Mouse (Mus musculus) heart, embryonic 13.5 days (tissue): ENCODE measurements around the gene Hectd1. TPM values are rescaled to one million over a fixed set of nuclear protein-coding genes. Genes with fewer than 3 reads are reported as not detected.

Experiments used
- ATAC-seq: fragments of 200-750 bp; cut with Nextera tagmentation; 2 replicates; pipeline ENCODE4 v1.8.0; 2017; ENCODE audit warnings: moderate TSS enrichment; ENCODE audit not compliant: insufficient number of reproducible peaks, low FRiP score, low TSS enrichment; ENCODE audit errors: extremely low read depth
- H3K27ac ChIP-seq: fragments of 300-500 bp; sonication (generic); replicated peaks from 2 replicates; pipeline ENCODE4 v1.5.1; 2015; ENCODE audit warnings: moderate library complexity, mild to moderate bottlenecking, inconsistent platforms
- H3K27me3 ChIP-seq: fragments of 300-500 bp; sonication (generic); replicated peaks from 2 replicates; pipeline ENCODE4 v1.6.1; 2015; ENCODE audit warnings: mild to moderate bottlenecking, inconsistent platforms
- H3K36me3 ChIP-seq: fragments of 300-500 bp; sonication (generic); 2 replicates; pipeline ENCODE4 v1.6.1; 2015; ENCODE audit warnings: mild to moderate bottlenecking, inconsistent platforms
- H3K4me1 ChIP-seq: fragments of 300-500 bp; sonication (generic); 2 replicates; pipeline ENCODE4 v1.6.1; 2015; ENCODE audit warnings: inconsistent platforms
- H3K4me2 ChIP-seq: fragments of 300-500 bp; sonication (generic); 2 replicates; pipeline ENCODE4 v1.6.1; 2015; ENCODE audit warnings: inconsistent platforms, mild to moderate bottlenecking, moderate library complexity
- H3K4me3 ChIP-seq: fragments of 300-500 bp; sonication (generic); 2 replicates; pipeline ENCODE4 v1.5.1; 2015; ENCODE audit warnings: moderate library complexity, mild to moderate bottlenecking, inconsistent platforms
- H3K9ac ChIP-seq: fragments of 300-500 bp; sonication (generic); 2 replicates; pipeline ENCODE4 v1.6.1; 2015; ENCODE audit warnings: inconsistent platforms, mild to moderate bottlenecking, moderate library complexity
- H3K9me3 ChIP-seq: fragments of 300-500 bp; sonication (generic); 2 replicates; pipeline ENCODE4 v1.6.1; 2016; ENCODE audit warnings: inconsistent platforms
- WGBS: fragments of 180-500 bp; shearing (Covaris S2); methylation state at CpG from one replicate; pipeline ENCODE4 v1.1.7; 2015; ENCODE audit warnings: mixed read lengths; 5-methylcytosine and 5-hydroxymethylcytosine counted together
- polyA plus RNA-seq: library from polyadenylated mRNA; unstranded; fragments of >200 nt; fragmentation: Nextera tagmentation; extraction: Ambion mirVana; gene quantifications from 2 replicates; pipeline ENCODE4 v1.2.1, GENCODE M21; 2015

Gene Hectd1
- polyA plus RNA-seq: 28.7 and 32.0 TPM in 2 replicates

GRCm38 (mm10) chr12:51829290-51830076 lies at the start of gene Hectd1:
Hectd1 (minus strand) TSS chr12:51829536.
- Histone ChIP-seq H3K4me2 (peak within 1 kb of the TSS; percentile 85), H3K36me3 (peaks cover 21% of the 10 kb centered on the region), H3K4me3 (peak within 1 kb of the TSS; percentile 94), H3K27ac (peak within 1 kb of the TSS; percentile 99), H3K9ac (peak within 1 kb of the TSS; percentile 98), H3K27me3 (no peaks in the 10 kb centered on the region), H3K4me1 (peaks cover 19% of the 10 kb centered on the region), H3K9me3 (no peaks in the 10 kb centered on the region)
- ATAC-seq: peak; percentile 90
- WGBS: under 1% methylated on average over 105 of the region's 114 CpGs

- no peak for ATAC-seq
- Histone ChIP-seq H3K4me2 (no peak overlapping the region), H3K4me3 (no peak overlapping the region), H3K36me3 (peaks cover 18% of the 10 kb centered on the region), H3K27ac (no peak overlapping the region), H3K4me1 (peaks cover 16% of the 10 kb centered on the region), H3K9me3 (no peaks in the 10 kb centered on the region), H3K9ac (no peak overlapping the region), H3K27me3 (no peaks in the 10 kb centered on the region)
- 58% methylated on average over 11 of the region's 11 CpGs for WGBS
These were observed 42.3 kb upstream of the Hectd1 start for GRCm38 (mm10) chr12:51871446-51872144.

- no peaks in the 10 kb centered on the region for H3K27me3 ChIP-seq
- no peak overlapping the region for H3K9ac ChIP-seq
- 78% methylated on average over 3 of the region's 3 CpGs for WGBS
- H3K4me3 ChIP-seq: no peak overlapping the region
- H3K27ac ChIP-seq: no peak overlapping the region
- peaks cover 33% of the 10 kb centered on the region for H3K4me1 ChIP-seq
- peaks cover 9% of the 10 kb centered on the region for H3K36me3 ChIP-seq
- no peak overlapping the region for H3K4me2 ChIP-seq
- no peaks in the 10 kb centered on the region for H3K9me3 ChIP-seq
- no peak for ATAC-seq
These were observed 40.2 kb upstream of the Hectd1 start for GRCm38 (mm10) chr12:51869511-51869910.

- ATAC-seq: no peak
- H3K4me3 ChIP-seq: no peak overlapping the region
- no peaks in the 10 kb centered on the region for H3K36me3 ChIP-seq
- H3K9me3 ChIP-seq: no peaks in the 10 kb centered on the region
- peaks cover 33% of the 10 kb centered on the region for H3K4me1 ChIP-seq
- 78% methylated on average over 8 of the region's 8 CpGs for WGBS
- no peak overlapping the region for H3K27ac ChIP-seq
- no peak overlapping the region for H3K4me2 ChIP-seq
- H3K27me3 ChIP-seq: no peaks in the 10 kb centered on the region
- H3K9ac ChIP-seq: no peak overlapping the region
These were observed 37.7 kb upstream of the Hectd1 start for GRCm38 (mm10) chr12:51867076-51867475.

GRCm38 (mm10) chr12:51866226-51866910 lies 37.0 kb upstream of the Hectd1 start:
- no peak for ATAC-seq
- WGBS: 65% methylated on average over 13 of the region's 13 CpGs
- no peaks in the 10 kb centered on the region for H3K27me3 ChIP-seq
- no peaks in the 10 kb centered on the region for H3K9me3 ChIP-seq
- H3K4me1 ChIP-seq: peaks cover 26% of the 10 kb centered on the region
- H3K36me3 ChIP-seq: no peaks in the 10 kb centered on the region
- no peak overlapping the region for H3K4me3 ChIP-seq
- no peak overlapping the region for H3K9ac ChIP-seq
- no peak overlapping the region for H3K27ac ChIP-seq
- no peak overlapping the region for H3K4me2 ChIP-seq

- Histone ChIP-seq H3K4me1 (peaks cover 22% of the 10 kb centered on the region), H3K9ac (no peak overlapping the region)
These were observed 36.4 kb upstream of the Hectd1 start for GRCm38 (mm10) chr12:51865790-51866179.

GRCm38 (mm10) chr12:51865061-51865789 lies 35.9 kb upstream of the Hectd1 start:
- Histone ChIP-seq H3K9ac (no peak overlapping the region), H3K4me1 (peaks cover 22% of the 10 kb centered on the region), H3K36me3 (no peaks in the 10 kb centered on the region), H3K27me3 (no peaks in the 10 kb centered on the region), H3K9me3 (no peaks in the 10 kb centered on the region), H3K4me2 (no peak overlapping the region), H3K27ac (no peak overlapping the region; the same call in 1 of the 2 replicates), H3K4me3 (no peak overlapping the region)
- WGBS: 54% methylated on average over 9 of the region's 9 CpGs
- ATAC-seq: no peak

More at GRCm38 (mm10) chr12:51865790-51866179, 36.4 kb upstream of the Hectd1 start:
- no peak overlapping the region for H3K4me2 ChIP-seq
- H3K4me3 ChIP-seq: no peak overlapping the region
- no peaks in the 10 kb centered on the region for H3K36me3 ChIP-seq
- H3K27ac ChIP-seq: no peak overlapping the region; the same call in 1 of the 2 replicates
- WGBS: 69% methylated on average over 4 of the region's 4 CpGs
- ATAC-seq: no peak
- H3K27me3 ChIP-seq: no peaks in the 10 kb centered on the region
- H3K9me3 ChIP-seq: no peaks in the 10 kb centered on the region

- 81% methylated on average over 14 of the region's 14 CpGs for WGBS
- no peak overlapping the region for H3K4me3 ChIP-seq
- peaks cover 17% of the 10 kb centered on the region for H3K4me1 ChIP-seq
- H3K9me3 ChIP-seq: no peaks in the 10 kb centered on the region
- H3K27me3 ChIP-seq: no peaks in the 10 kb centered on the region
- no peak overlapping the region for H3K27ac ChIP-seq
- H3K4me2 ChIP-seq: no peak overlapping the region
- H3K36me3 ChIP-seq: no peaks in the 10 kb centered on the region
- no peak for ATAC-seq
- H3K9ac ChIP-seq: no peak overlapping the region
These were observed 34.0 kb upstream of the Hectd1 start for GRCm38 (mm10) chr12:51863116-51864002.

GRCm38 (mm10) chr12:51858134-51859028 lies 29.0 kb upstream of the Hectd1 start:
- H3K9me3 ChIP-seq: no peaks in the 10 kb centered on the region
- no peak overlapping the region for H3K4me2 ChIP-seq
- no peak overlapping the region for H3K27ac ChIP-seq
- 74% methylated on average over 13 of the region's 13 CpGs for WGBS
- no peaks in the 10 kb centered on the region for H3K36me3 ChIP-seq
- no peak overlapping the region for H3K9ac ChIP-seq
- H3K27me3 ChIP-seq: no peaks in the 10 kb centered on the region
- no peaks in the 10 kb centered on the region for H3K4me1 ChIP-seq
- no peak overlapping the region for H3K4me3 ChIP-seq
- no peak for ATAC-seq
